Mouse (Mus musculus) limb, embryonic 15.5 days (tissue): ENCODE results near the gene Zfp39. TPM values are rescaled to one million over a fixed set of nuclear protein-coding genes. Genes with fewer than 3 reads are reported as not detected.
A peak's percentile ranks its signal among the peaks of the same experiment; 100 is the strongest.

Source experiments
- ATAC-seq: fragments of 200-750 bp; cut with Nextera tagmentation; 2 replicates; pipeline ENCODE4 v1.8.0; 2017; ENCODE audit warnings: low read depth, moderate TSS enrichment; ENCODE audit not compliant: insufficient number of reproducible peaks, low FRiP score, low TSS enrichment
- H3K27ac ChIP-seq: fragments of 300-500 bp; sonication (generic); 2 replicates; pipeline ENCODE4 v1.5.1; 2015; ENCODE audit warnings: moderate library complexity, mild to moderate bottlenecking, inconsistent platforms
- H3K27me3 ChIP-seq: fragments of 300-500 bp; sonication (generic); 2 replicates; pipeline ENCODE4 v1.6.1; 2015; ENCODE audit warnings: inconsistent platforms
- H3K36me3 ChIP-seq: fragments of 300-500 bp; sonication (generic); 2 replicates; pipeline ENCODE4 v1.6.1; 2015; ENCODE audit warnings: inconsistent platforms
- H3K4me1 ChIP-seq: fragments of 300-500 bp; sonication (generic); 2 replicates; pipeline ENCODE4 v1.6.1; 2015; ENCODE audit warnings: inconsistent platforms
- H3K4me2 ChIP-seq: fragments of 300-500 bp; sonication (generic); 2 replicates; pipeline ENCODE4 v1.6.1; 2015; ENCODE audit warnings: mild to moderate bottlenecking, inconsistent platforms
- H3K4me3 ChIP-seq: fragments of 300-500 bp; sonication (generic); 2 replicates; pipeline ENCODE4 v1.5.1; 2015; ENCODE audit warnings: mild to moderate bottlenecking, inconsistent platforms
- H3K9ac ChIP-seq: fragments of 300-500 bp; sonication (generic); 2 replicates; pipeline ENCODE4 v1.6.1; 2015; ENCODE audit warnings: inconsistent platforms
- H3K9me3 ChIP-seq: fragments of 300-500 bp; sonication (generic); 2 replicates; pipeline ENCODE4 v1.6.1; 2016; ENCODE audit warnings: inconsistent platforms
- WGBS: fragments of 180-500 bp; shearing (Covaris S2); methylation state at CpG from one replicate; pipeline ENCODE4 v1.1.7; 2015; 5-methylcytosine and 5-hydroxymethylcytosine counted together
- polyA plus RNA-seq: library from polyadenylated mRNA; unstranded; fragments of >200 nt; fragmentation: Nextera tagmentation; extraction: Ambion mirVana; gene quantifications from 2 replicates; pipeline ENCODE4 v1.2.1, GENCODE M21; 2015

Zfp39 gene
- polyA plus RNA-seq, result 6.2 and 6.8 TPM in 2 replicates

GRCm38 (mm10) chr11:58903511-58904409 lies at the start of gene Zfp39:
TSS of gene Zfp39 (minus strand) at chr11:58904225.
- WGBS, result under 1% methylated on average over 40 of the region's 40 CpGs
- Histone ChIP-seq H3K27me3 (no peaks in the 10 kb centered on the region), H3K9me3 (no peaks in the 10 kb centered on the region), H3K36me3 (peaks cover 27% of the 10 kb centered on the region), H3K9ac (peak within 1 kb of the TSS; percentile 77), H3K4me1 (peaks cover 16% of the 10 kb centered on the region; the same call in 1 of the 2 replicates), H3K27ac (peak within 1 kb of the TSS; percentile 92), H3K4me3 (peak within 1 kb of the TSS; percentile 80), H3K4me2 (peak within 1 kb of the TSS; percentile 76)
- peak; percentile 97 for ATAC-seq

GRCm38 (mm10) chr11:58953351-58954169 lies 49.5 kb upstream of the Zfp39 start:
- no peaks in the 10 kb centered on the region for H3K9me3 ChIP-seq
- peak overlapping the region; percentile 98 for H3K27ac ChIP-seq
- 1% methylated on average over 33 of the region's 33 CpGs for WGBS
- ATAC-seq, result no peak
- H3K36me3 ChIP-seq, result peaks cover 10% of the 10 kb centered on the region
- H3K9ac ChIP-seq, result peak overlapping the region; percentile 40
- 0 out of 2 replicates have a peak, but pooled peaks cover 7% of the 10 kb centered on the region for H3K27me3 ChIP-seq
- H3K4me1 ChIP-seq, result peaks cover 32% of the 10 kb centered on the region
- peak overlapping the region; percentile 74 for H3K4me3 ChIP-seq
- peak overlapping the region; percentile 91 for H3K4me2 ChIP-seq

- WGBS, result 66% methylated on average over 5 of the region's 5 CpGs
- Histone ChIP-seq H3K27me3 (peaks cover 7% of the 10 kb centered on the region; the same call in 1 of the 2 replicates), H3K27ac (no peak overlapping the region), H3K9me3 (no peaks in the 10 kb centered on the region), H3K4me2 (no peak overlapping the region), H3K36me3 (no peaks in the 10 kb centered on the region), H3K4me1 (peaks cover 25% of the 10 kb centered on the region), H3K9ac (no peak overlapping the region), H3K4me3 (no peak overlapping the region)
- ATAC-seq, result no peak
Measured at GRCm38 (mm10) chr11:58951210-58951609, 47.2 kb upstream of the Zfp39 start.

- WGBS, result 10% methylated on average over 20 of the region's 20 CpGs
- Histone ChIP-seq H3K4me1 (peaks cover 23% of the 10 kb centered on the region), H3K27me3 (peaks cover 7% of the 10 kb centered on the region; the same call in 1 of the 2 replicates), H3K4me2 (peak overlapping the region; percentile 69), H3K27ac (peak overlapping the region; percentile 86), H3K9ac (0 out of 2 replicates have a peak overlapping the region, but pooled peaks have one; percentile 29), H3K36me3 (no peaks in the 10 kb centered on the region), H3K9me3 (no peaks in the 10 kb centered on the region), H3K4me3 (peak overlapping the region; percentile 45)
- ATAC-seq, result no peak
Measured at GRCm38 (mm10) chr11:58949480-58950431, 45.7 kb upstream of the Zfp39 start.

GRCm38 (mm10) chr11:58948542-58949479 lies 44.8 kb upstream of the Zfp39 start, which contains the start of gene Hist3h2ba:
TSS of gene Hist3h2ba (plus strand) at chr11:58948920.
- peak within 1 kb of the TSS; percentile 29; the same call in 1 of the 2 replicates for H3K9ac ChIP-seq
- H3K9me3 ChIP-seq, result no peaks in the 10 kb centered on the region
- H3K4me3 ChIP-seq, result peak within 1 kb of the TSS; percentile 45
- under 1% methylated on average over 48 of the region's 48 CpGs for WGBS
- H3K27ac ChIP-seq, result peak within 1 kb of the TSS; percentile 88
- peaks cover 11% of the 10 kb centered on the region for H3K27me3 ChIP-seq
- peak; percentile 84 for ATAC-seq
- no peaks in the 10 kb centered on the region for H3K36me3 ChIP-seq
- peak within 1 kb of the TSS; percentile 69 for H3K4me2 ChIP-seq
- H3K4me1 ChIP-seq, result peaks cover 22% of the 10 kb centered on the region

- 14% methylated on average over 23 of the region's 23 CpGs for WGBS
- Histone ChIP-seq H3K4me2 (peak overlapping the region; percentile 69), H3K4me1 (peaks cover 15% of the 10 kb centered on the region), H3K4me3 (peak overlapping the region; percentile 45), H3K27me3 (peaks cover 11% of the 10 kb centered on the region), H3K9me3 (no peaks in the 10 kb centered on the region), H3K36me3 (no peaks in the 10 kb centered on the region), H3K27ac (peak overlapping the region; percentile 88), H3K9ac (no peak overlapping the region)
- ATAC-seq, result no peak
Measured at GRCm38 (mm10) chr11:58947798-58948528, 43.9 kb upstream of the Zfp39 start.

- ATAC-seq, result no peak
- WGBS, result 72% methylated on average over 3 of the region's 3 CpGs
Measured at GRCm38 (mm10) chr11:58947306-58947705, 43.3 kb upstream of the Zfp39 start.

GRCm38 (mm10) chr11:58944136-58944535 lies 40.1 kb upstream of the Zfp39 start:
- Histone ChIP-seq H3K27ac (no peak overlapping the region), H3K4me3 (no peak overlapping the region), H3K9me3 (no peaks in the 10 kb centered on the region), H3K36me3 (no peaks in the 10 kb centered on the region), H3K4me1 (peaks cover 9% of the 10 kb centered on the region; the same call in 1 of the 2 replicates), H3K27me3 (peaks cover 4% of the 10 kb centered on the region), H3K4me2 (no peak overlapping the region), H3K9ac (no peak overlapping the region)
- 60% methylated on average over 5 of the region's 5 CpGs for WGBS
- no peak for ATAC-seq

More at GRCm38 (mm10) chr11:58947306-58947705, 43.3 kb upstream of the Zfp39 start:
- Histone ChIP-seq H3K9me3 (no peaks in the 10 kb centered on the region), H3K4me3 (no peak overlapping the region), H3K27me3 (peaks cover 11% of the 10 kb centered on the region), H3K27ac (no peak overlapping the region), H3K9ac (no peak overlapping the region), H3K36me3 (no peaks in the 10 kb centered on the region), H3K4me1 (peaks cover 14% of the 10 kb centered on the region; the same call in 1 of the 2 replicates), H3K4me2 (no peak overlapping the region; the same call in 1 of the 2 replicates)

GRCm38 (mm10) chr11:58939088-58939439 lies 35.0 kb upstream of the Zfp39 start:
- peak overlapping the region; percentile 93 for H3K4me3 ChIP-seq
- peak overlapping the region; percentile 97 for H3K27ac ChIP-seq
- no peaks in the 10 kb centered on the region for H3K9me3 ChIP-seq
- peaks cover 21% of the 10 kb centered on the region for H3K36me3 ChIP-seq
- peak overlapping the region; percentile 23; the same call in 1 of the 2 replicates for H3K9ac ChIP-seq
- no peaks in the 10 kb centered on the region for H3K27me3 ChIP-seq
- peak overlapping the region; percentile 78 for H3K4me2 ChIP-seq
- 18% methylated on average over 6 of the region's 6 CpGs for WGBS
- peaks cover 18% of the 10 kb centered on the region for H3K4me1 ChIP-seq
- ATAC-seq, result no peak
